Comparison of ENCODE assay signal across 27 mouse cellular contexts in the genomic region with DNA sequence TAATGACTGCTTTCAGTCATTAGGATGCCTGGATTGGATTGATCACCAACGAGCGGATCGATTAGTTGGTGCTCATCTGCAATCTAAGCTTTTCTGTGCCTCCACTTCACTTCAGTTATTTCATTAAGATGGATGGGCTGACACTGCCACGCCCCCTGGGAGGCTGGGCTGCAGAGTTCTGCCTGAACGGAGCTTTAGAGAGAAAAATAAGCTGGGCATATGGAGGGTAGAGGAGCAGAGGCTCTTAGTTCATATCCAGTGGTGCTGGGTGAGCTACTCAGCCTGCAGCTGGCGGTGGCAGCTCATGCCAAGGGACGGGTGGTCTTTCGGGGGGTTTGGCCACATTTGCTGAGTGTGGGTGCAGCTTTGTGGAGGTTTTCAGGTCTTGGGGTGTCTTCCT.
"Had no signal": no experiment of that assay in that cellular context is flagged by ENCODE, and none has a peak within 500 bp of the region (broad histone marks: within the 10 kb centered on the region; RNA-seq: fewer than 3 reads in every experiment).

No protein-coding gene starts in this region.

- H3K36me3 ChIP-seq: kidney, embryonic 15.5 days; limb, embryonic 12.5 days; limb, embryonic 15.5 days; midbrain, embryonic 10.5 days; midbrain, embryonic 13.5 days; neural tube, embryonic 12.5 days had no signal

- DNase-seq: kidney, adult 11 months; kidney, adult 8-10 months; kidney, postnatal 10 days; kidney, postnatal 36 days; layer of hippocampus, postnatal 36 days; left cerebral cortex, postnatal 4 days; liver, postnatal 0 days; lung, embryonic 14.5 days; right cerebral cortex, adult 18-20 months; right cerebral cortex, postnatal 14 days; spleen, adult 18-20 months; thymus, adult 18-20 months; thymus, postnatal 14 days; thymus, postnatal 4 days had no signal

- H3K4me2 ChIP-seq: kidney, embryonic 15.5 days; limb, embryonic 12.5 days; limb, embryonic 15.5 days; liver, embryonic 11.5 days; lung, embryonic 14.5 days; midbrain, embryonic 13.5 days; neural tube, embryonic 12.5 days had no signal

- H3K4me3 ChIP-seq: kidney, embryonic 15.5 days; left cerebral cortex, adult 2 months; limb, embryonic 12.5 days; limb, embryonic 15.5 days; midbrain, embryonic 10.5 days; midbrain, embryonic 13.5 days; myocyte; neural tube, embryonic 12.5 days had no signal

- ATAC-seq: liver, postnatal 0 days; lung, postnatal 0 days; midbrain, embryonic 13.5 days; midbrain, embryonic 16.5 days had no signal

- H3K27ac ChIP-seq: kidney, embryonic 15.5 days; left cerebral cortex, adult 2 months; limb, embryonic 12.5 days; limb, embryonic 15.5 days; liver, embryonic 14.5 days; macrophage; midbrain, embryonic 10.5 days; midbrain, embryonic 13.5 days; neural tube, embryonic 12.5 days had no signal

- H3K4me1 ChIP-seq: kidney, embryonic 15.5 days; limb, embryonic 12.5 days; limb, embryonic 15.5 days; midbrain, embryonic 10.5 days had no signal

- H3K9ac ChIP-seq: kidney, embryonic 15.5 days; limb, embryonic 12.5 days; limb, embryonic 15.5 days; liver, embryonic 14.5 days; liver, postnatal 0 days; lung, embryonic 14.5 days; midbrain, embryonic 13.5 days; neural tube, embryonic 12.5 days had no signal

- H3K27me3 ChIP-seq: kidney, embryonic 15.5 days; limb, embryonic 12.5 days; limb, embryonic 15.5 days; midbrain, embryonic 13.5 days; neural tube, embryonic 12.5 days had no signal

- H3K9me3 ChIP-seq: kidney, embryonic 15.5 days; limb, embryonic 12.5 days; limb, embryonic 15.5 days; midbrain, embryonic 10.5 days; midbrain, embryonic 13.5 days; neural tube, embryonic 12.5 days had no signal
